Mouse (Mus musculus): ENCODE results near the gene Mrpl53. TPM values are rescaled to one million over a fixed set of nuclear protein-coding genes. Genes with fewer than 3 reads are reported as not detected.

Mrpl53 gene
- polyA plus RNA-seq, 1 experiment, result 29.5 TPM

DNA sequence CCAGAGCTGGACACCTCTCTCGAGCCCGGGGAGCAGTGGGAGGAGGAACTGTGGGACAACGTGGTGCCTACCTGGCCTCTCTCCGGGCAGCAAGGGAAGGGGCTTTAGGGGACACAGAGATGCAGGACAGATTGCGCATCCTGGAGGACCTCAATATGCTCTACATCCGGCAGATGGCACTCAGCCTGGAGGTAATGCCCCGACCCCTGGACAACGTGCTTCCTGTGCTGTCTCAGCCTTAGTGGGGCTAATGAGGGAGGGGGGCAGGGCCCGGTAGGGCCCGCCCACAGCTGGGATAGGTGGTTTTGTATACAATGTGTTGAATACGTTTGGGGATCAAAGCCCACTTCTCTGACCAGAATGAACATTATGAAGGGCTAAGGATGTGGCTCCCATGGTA, 29.2 kb downstream of the Mrpl53 start:
- Histone ChIP-seq H3K9ac (ENCODE audit: low read depth, poor library complexity, severe bottlenecking) (0 out of 2 replicates have a peak overlapping the region, but pooled peaks have one; percentile 13), H3K36me3 (ENCODE audit: control insufficient read depth, insufficient read depth, low read length, poor library complexity, severe bottlenecking) (no peaks in the 10 kb centered on the region), H3K4me1 (ENCODE audit: control insufficient read depth, insufficient read depth, low read length) (peaks cover 6% of the 10 kb centered on the region), H3K9me3 (replicated peaks; ENCODE audit: control insufficient read depth, insufficient read depth, low read length, poor library complexity, severe bottlenecking) (no peaks in the 10 kb centered on the region), H3K27me3 (ENCODE audit: control insufficient read depth, insufficient read depth, low read length, poor library complexity, severe bottlenecking) (no peaks in the 10 kb centered on the region), H3K4me3 (ENCODE audit: low read depth, low read length) (peak overlapping the region; percentile 62), H3K27ac (ENCODE audit: insufficient read depth, low read length) (no peak overlapping the region)
- TF ChIP-seq POLR2A (IDR thresholded peaks at IDR 0.05; ENCODE audit: insufficient read depth, low read length) (no peak), CTCF (IDR thresholded peaks at IDR 0.05; ENCODE audit: low read depth, low read length) (no peak), EP300 (IDR thresholded peaks at IDR 0.05; ENCODE audit: insufficient read depth, low read depth, low read length) (no peak)

DNA sequence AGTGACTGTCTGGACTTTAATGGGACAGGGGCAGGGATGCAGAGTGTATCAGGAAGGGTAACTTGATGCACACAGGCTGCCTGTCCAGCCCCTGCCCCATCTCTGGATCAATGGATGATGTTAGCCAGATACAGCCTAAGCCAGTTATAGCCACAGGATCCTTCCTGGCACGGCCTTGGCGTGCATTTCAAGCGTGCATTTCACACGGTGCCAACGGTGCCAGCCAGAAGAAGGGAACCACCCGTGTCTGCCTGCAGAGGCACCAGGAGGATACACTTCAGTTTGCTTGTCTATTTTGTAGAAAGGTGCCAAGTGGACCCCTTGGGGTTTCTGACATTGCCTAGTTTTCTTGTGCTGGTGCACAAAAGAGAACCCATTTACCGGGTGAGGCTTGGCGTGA, 31.2 kb downstream of the Mrpl53 start:
- Histone ChIP-seq H3K27me3 (ENCODE audit: control insufficient read depth, insufficient read depth, low read length, poor library complexity, severe bottlenecking) (no peaks in the 10 kb centered on the region), H3K4me3 (ENCODE audit: low read depth, low read length) (no peak overlapping the region), H3K9ac (ENCODE audit: low read depth, poor library complexity, severe bottlenecking) (no peak overlapping the region), H3K9me3 (replicated peaks; ENCODE audit: control insufficient read depth, insufficient read depth, low read length, poor library complexity, severe bottlenecking) (no peaks in the 10 kb centered on the region), H3K4me1 (ENCODE audit: control insufficient read depth, insufficient read depth, low read length) (peaks cover 6% of the 10 kb centered on the region), H3K27ac (ENCODE audit: insufficient read depth, low read length) (no peak overlapping the region), H3K36me3 (ENCODE audit: control insufficient read depth, insufficient read depth, low read length, poor library complexity, severe bottlenecking) (no peaks in the 10 kb centered on the region)
- TF ChIP-seq POLR2A (IDR thresholded peaks at IDR 0.05; ENCODE audit: insufficient read depth, low read length), result no peak
- TF ChIP-seq EP300 (IDR thresholded peaks at IDR 0.05; ENCODE audit: insufficient read depth, low read depth, low read length), result no peak
- TF ChIP-seq CTCF (IDR thresholded peaks at IDR 0.05; ENCODE audit: low read depth, low read length), result no peak

DNA sequence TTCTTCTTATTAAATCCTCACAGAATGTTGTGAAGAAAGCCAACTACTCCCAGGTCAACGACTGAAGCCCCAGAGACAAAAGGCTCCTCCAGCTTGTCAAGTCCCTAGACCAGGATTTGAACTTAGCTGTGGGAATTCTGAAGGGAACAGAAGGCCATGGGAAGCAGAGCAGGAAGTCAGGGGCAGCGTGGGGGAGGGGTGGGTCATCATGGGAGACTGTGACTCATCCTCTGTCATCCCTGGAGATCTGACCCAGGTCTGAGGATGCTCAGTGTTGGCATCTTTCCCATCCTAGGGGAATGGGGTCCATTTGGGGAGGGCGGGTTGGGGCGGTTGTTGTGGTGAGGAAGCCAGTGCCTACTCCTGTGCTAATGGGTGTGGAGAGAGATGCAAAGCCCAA, 32.8 kb downstream of the Mrpl53 start:
- no peaks in the 10 kb centered on the region for H3K36me3 ChIP-seq (ENCODE audit: control insufficient read depth, insufficient read depth, low read length, poor library complexity, severe bottlenecking)
- no peak overlapping the region for H3K27ac ChIP-seq (ENCODE audit: insufficient read depth, low read length)
- H3K9ac ChIP-seq (ENCODE audit: low read depth, poor library complexity, severe bottlenecking), result peak overlapping the region; percentile 70
- H3K27me3 ChIP-seq (ENCODE audit: control insufficient read depth, insufficient read depth, low read length, poor library complexity, severe bottlenecking), result no peaks in the 10 kb centered on the region
- H3K9me3 ChIP-seq (replicated peaks; ENCODE audit: control insufficient read depth, insufficient read depth, low read length, poor library complexity, severe bottlenecking), result no peaks in the 10 kb centered on the region
- peak overlapping the region; percentile 63 for H3K4me3 ChIP-seq (ENCODE audit: low read depth, low read length)
- peaks cover 4% of the 10 kb centered on the region for H3K4me1 ChIP-seq (ENCODE audit: control insufficient read depth, insufficient read depth, low read length)
- TF ChIP-seq POLR2A (IDR thresholded peaks at IDR 0.05; ENCODE audit: insufficient read depth, low read length) (no peak), EP300 (IDR thresholded peaks at IDR 0.05; ENCODE audit: insufficient read depth, low read depth, low read length) (no peak), CTCF (IDR thresholded peaks at IDR 0.05; ENCODE audit: low read depth, low read length) (no peak)

DNA sequence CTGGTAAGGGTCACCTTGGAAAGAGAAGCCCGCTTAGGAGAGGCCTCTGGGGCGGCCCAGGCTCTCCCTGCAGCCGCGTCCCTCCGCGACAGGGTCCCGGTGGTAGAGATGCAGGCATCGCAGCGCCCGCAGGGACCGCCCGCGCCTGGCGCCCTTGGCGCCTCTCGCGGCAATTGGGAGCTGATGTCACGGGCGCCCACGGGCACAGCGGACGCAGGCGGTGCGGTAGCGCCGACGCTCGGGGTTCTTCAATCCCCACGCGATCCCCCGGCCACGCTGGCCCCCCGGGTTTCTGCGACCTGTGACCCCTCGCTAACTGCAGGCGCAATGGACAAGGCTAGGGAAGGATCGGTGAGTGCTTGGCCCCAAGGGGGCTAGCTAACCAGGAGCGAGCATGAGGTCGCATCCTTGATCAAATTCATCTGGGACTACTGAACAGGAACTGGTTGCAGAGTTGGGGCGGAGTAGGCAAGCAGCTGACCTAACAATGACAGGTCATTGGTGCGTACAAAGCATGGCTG, 33.4 kb downstream of the Mrpl53 start:
- Histone ChIP-seq H3K9me3 (replicated peaks; ENCODE audit: control insufficient read depth, insufficient read depth, low read length, poor library complexity, severe bottlenecking) (no peaks in the 10 kb centered on the region), H3K27me3 (ENCODE audit: control insufficient read depth, insufficient read depth, low read length, poor library complexity, severe bottlenecking) (no peaks in the 10 kb centered on the region), H3K4me3 (ENCODE audit: low read depth, low read length) (peak overlapping the region; percentile 63), H3K27ac (ENCODE audit: insufficient read depth, low read length) (no peak overlapping the region), H3K4me1 (ENCODE audit: control insufficient read depth, insufficient read depth, low read length) (peaks cover 3% of the 10 kb centered on the region), H3K36me3 (ENCODE audit: control insufficient read depth, insufficient read depth, low read length, poor library complexity, severe bottlenecking) (no peaks in the 10 kb centered on the region), H3K9ac (ENCODE audit: low read depth, poor library complexity, severe bottlenecking) (peak overlapping the region; percentile 70)
- TF ChIP-seq POLR2A (IDR thresholded peaks at IDR 0.05; ENCODE audit: insufficient read depth, low read length) (no peak), CTCF (IDR thresholded peaks at IDR 0.05; ENCODE audit: low read depth, low read length) (no peak), EP300 (IDR thresholded peaks at IDR 0.05; ENCODE audit: insufficient read depth, low read depth, low read length) (no peak)

DNA sequence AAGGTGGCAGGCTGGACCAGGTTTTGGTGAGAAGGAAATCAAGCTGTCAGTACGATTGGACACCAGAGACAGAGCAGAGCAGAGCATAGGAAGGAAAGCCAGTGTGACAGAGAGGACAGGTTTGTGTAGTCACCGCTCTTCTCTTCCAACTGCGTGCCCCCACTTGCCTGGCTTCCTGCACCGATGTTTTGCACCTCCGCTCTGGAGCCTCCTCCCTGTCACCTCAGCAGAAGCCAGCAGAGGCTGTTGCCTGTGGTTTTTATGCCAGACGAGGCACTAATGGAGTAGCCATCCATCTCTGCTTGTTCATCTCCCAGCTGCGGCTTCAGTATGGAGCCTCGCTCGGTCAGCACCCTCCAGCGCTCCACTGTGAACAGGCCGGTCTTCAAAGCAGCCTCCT, 34.0 kb downstream of the Mrpl53 start:
- H3K4me1 ChIP-seq (ENCODE audit: control insufficient read depth, insufficient read depth, low read length), result peaks cover 3% of the 10 kb centered on the region
- no peak for TF ChIP-seq POLR2A (IDR thresholded peaks at IDR 0.05; ENCODE audit: insufficient read depth, low read length)
- no peak for TF ChIP-seq CTCF (IDR thresholded peaks at IDR 0.05; ENCODE audit: low read depth, low read length)
- no peak for TF ChIP-seq EP300 (IDR thresholded peaks at IDR 0.05; ENCODE audit: insufficient read depth, low read depth, low read length)
- H3K9ac ChIP-seq (ENCODE audit: low read depth, poor library complexity, severe bottlenecking), result 0 out of 2 replicates have a peak overlapping the region, but pooled peaks have one; percentile 70
- no peaks in the 10 kb centered on the region for H3K9me3 ChIP-seq (replicated peaks; ENCODE audit: control insufficient read depth, insufficient read depth, low read length, poor library complexity, severe bottlenecking)
- H3K27me3 ChIP-seq (ENCODE audit: control insufficient read depth, insufficient read depth, low read length, poor library complexity, severe bottlenecking), result no peaks in the 10 kb centered on the region
- no peak overlapping the region for H3K27ac ChIP-seq (ENCODE audit: insufficient read depth, low read length)
- no peaks in the 10 kb centered on the region for H3K36me3 ChIP-seq (ENCODE audit: control insufficient read depth, insufficient read depth, low read length, poor library complexity, severe bottlenecking)
- H3K4me3 ChIP-seq (ENCODE audit: low read depth, low read length), result peak overlapping the region; percentile 4; the same call in 1 of the 2 replicates

DNA sequence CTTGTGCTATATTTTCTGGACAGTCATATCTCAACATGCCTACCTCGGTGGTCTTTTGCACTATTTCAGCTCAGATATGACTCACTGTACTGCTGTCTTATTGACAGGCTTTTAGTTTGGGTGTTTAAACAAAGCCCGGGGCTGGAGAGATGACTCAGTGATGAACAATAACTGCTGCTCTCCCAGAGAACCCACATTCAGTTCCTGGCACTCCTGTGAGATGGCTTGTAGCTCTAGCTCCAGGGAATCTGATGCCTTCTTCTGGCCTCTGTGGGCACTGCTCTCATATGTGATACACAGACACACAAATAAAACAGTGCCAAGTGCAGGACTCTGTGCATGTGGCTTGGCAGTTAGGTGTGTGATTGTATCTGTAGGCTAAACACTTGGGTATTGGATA, 36.4 kb downstream of the Mrpl53 start:
- Histone ChIP-seq H3K36me3 (ENCODE audit: control insufficient read depth, insufficient read depth, low read length, poor library complexity, severe bottlenecking) (no peaks in the 10 kb centered on the region), H3K9ac (ENCODE audit: low read depth, poor library complexity, severe bottlenecking) (no peak overlapping the region), H3K4me3 (ENCODE audit: low read depth, low read length) (no peak overlapping the region), H3K27ac (ENCODE audit: insufficient read depth, low read length) (no peak overlapping the region), H3K9me3 (replicated peaks; ENCODE audit: control insufficient read depth, insufficient read depth, low read length, poor library complexity, severe bottlenecking) (no peaks in the 10 kb centered on the region), H3K4me1 (ENCODE audit: control insufficient read depth, insufficient read depth, low read length) (peaks cover 2% of the 10 kb centered on the region), H3K27me3 (ENCODE audit: control insufficient read depth, insufficient read depth, low read length, poor library complexity, severe bottlenecking) (no peaks in the 10 kb centered on the region)
- TF ChIP-seq EP300 (IDR thresholded peaks at IDR 0.05; ENCODE audit: insufficient read depth, low read depth, low read length) (no peak), CTCF (IDR thresholded peaks at IDR 0.05; ENCODE audit: low read depth, low read length) (no peak), POLR2A (IDR thresholded peaks at IDR 0.05; ENCODE audit: insufficient read depth, low read length) (no peak)
